Mouse (Mus musculus) myocyte (in vitro differentiated cells): ENCODE measurements around the gene Catip.

Experiments used
- CEBPB ChIP-seq: IDR thresholded peaks from 2 replicates; pipeline ENCODE4 v1.6.1; 2011; ENCODE audit warnings: mild to moderate bottlenecking, moderate library complexity; ENCODE audit not compliant: poor library complexity, insufficient read depth, severe bottlenecking
- E2F4 ChIP-seq: IDR thresholded peaks from one replicate; pipeline ENCODE4 v1.6.1; 2011; ENCODE audit warnings: mild to moderate bottlenecking, control low read depth, moderate library complexity; ENCODE audit not compliant: insufficient read depth
- MAX ChIP-seq: IDR thresholded peaks from one replicate; pipeline ENCODE4 v1.6.1; 2011; ENCODE audit warnings: low read depth, mild to moderate bottlenecking, control low read depth
- MYOD1 ChIP-seq, 3 experiments: IDR thresholded peaks; one replicate each; pipeline ENCODE4 v1.6.1; 2011; ENCODE audit warnings: control low read depth in 2 of 3, low read depth in 2 of 3, mild to moderate bottlenecking in 2 of 3, moderate library complexity in 1 of 3; ENCODE audit not compliant: insufficient read length in 2 of 3, control insufficient read depth in 1 of 3
- MYOG ChIP-seq, 3 experiments: IDR thresholded peaks; one replicate each; pipeline ENCODE4 v1.6.1; 2011; ENCODE audit warnings: control low read depth in 2 of 3, low read depth in 2 of 3, mild to moderate bottlenecking in 2 of 3; ENCODE audit not compliant: insufficient read length in 2 of 3, control insufficient read depth in 1 of 3, insufficient read depth in 1 of 3
- POLR2A ChIP-seq: IDR thresholded peaks from one replicate; pipeline ENCODE4 v1.6.1; 2011; ENCODE audit warnings: low read depth, mild to moderate bottlenecking, control low read depth, moderate library complexity; ENCODE audit not compliant: insufficient read length
- POLR2AphosphoS2 ChIP-seq: IDR thresholded peaks from one replicate; pipeline ENCODE4 v1.6.1; 2011; ENCODE audit warnings: low read depth, control low read depth; ENCODE audit not compliant: insufficient read length
- REST ChIP-seq: IDR thresholded peaks from one replicate; pipeline ENCODE4 v1.6.1; 2011; ENCODE audit warnings: mild to moderate bottlenecking, control low read depth, moderate library complexity; ENCODE audit not compliant: insufficient read depth, insufficient read length
- SRF ChIP-seq: IDR thresholded peaks from one replicate; pipeline ENCODE4 v1.6.1; 2011; ENCODE audit warnings: low read depth; ENCODE audit not compliant: control insufficient read depth, insufficient read length
- TCF12 ChIP-seq: IDR thresholded peaks from one replicate; pipeline ENCODE4 v1.6.1; 2011; ENCODE audit warnings: mild to moderate bottlenecking, control low read depth; ENCODE audit not compliant: poor library complexity, insufficient read depth, severe bottlenecking
- TCF3 ChIP-seq: IDR thresholded peaks from one replicate; pipeline ENCODE4 v1.6.1; 2011; ENCODE audit warnings: low read depth, control low read depth; ENCODE audit not compliant: insufficient read length
- USF1 ChIP-seq: IDR thresholded peaks from one replicate; pipeline ENCODE4 v1.6.1; 2011; ENCODE audit warnings: low read depth, mild to moderate bottlenecking, control low read depth, moderate library complexity

GRCm38 (mm10) chr1:74337241-74337771, 24.6 kb upstream of the Catip start:
- no peak for TF ChIP-seq POLR2A
- no peak for TF ChIP-seq REST
- no peak for TF ChIP-seq USF1
- no peak for TF ChIP-seq E2F4
- TF ChIP-seq MYOG (IDR thresholded peaks at IDR 0.05; ENCODE audit: control insufficient read depth in 1 of 3, insufficient read depth in 1 of 3, insufficient read length in 2 of 3, low read depth in 2 of 3): no peak
- no peak for TF ChIP-seq POLR2AphosphoS2
- TF ChIP-seq MAX: no peak
- no peak for TF ChIP-seq TCF12
- no peak for TF ChIP-seq TCF3
- no peak for TF ChIP-seq CEBPB
- TF ChIP-seq MYOD1 (IDR thresholded peaks at IDR 0.05; ENCODE audit: control insufficient read depth in 1 of 3, insufficient read length in 2 of 3, low read depth in 2 of 3): no peak
- TF ChIP-seq SRF: no peak
